In genomic region chr17:27643101-27643500, GRCm38 (mm10) we compare ENCODE assay signal across 11 mouse cellular contexts. TPM values are rescaled to one million over a fixed set of nuclear protein-coding genes. Genes with fewer than 3 reads are reported as not detected.
DNase-seq lines count a peak whose midpoint lies in the region; ATAC-seq and TF ChIP-seq lines count a peak whose summit lies in the region.
"Had no signal": no experiment of that assay in that cellular context is flagged by ENCODE, and none has a peak within 500 bp of the region (broad histone marks: within the 10 kb centered on the region; RNA-seq: fewer than 3 reads in every experiment).

No protein-coding gene starts in this region.

- H3K9me3 ChIP-seq in hindbrain, embryonic 16.5 days (ENCODE audit: control insufficient read depth, low read length), result no peaks in the 10 kb centered on the region
- no peaks in the 10 kb centered on the region for H3K9me3 ChIP-seq in neural tube, embryonic 14.5 days (ENCODE audit: control insufficient read depth, low read length)

- H3K9ac ChIP-seq in hindbrain, embryonic 16.5 days (ENCODE audit: low read depth, low read length), result no peak overlapping the region
- no peak overlapping the region for H3K9ac ChIP-seq in neural tube, embryonic 14.5 days (replicated peaks; ENCODE audit: low read depth, low read length)
- H3K9ac ChIP-seq: liver, embryonic 12.5 days had no signal

- no peaks in the 10 kb centered on the region for H3K36me3 ChIP-seq in hindbrain, embryonic 16.5 days (ENCODE audit: control insufficient read depth, insufficient read depth, low read length)
- H3K36me3 ChIP-seq in neural tube, embryonic 14.5 days (ENCODE audit: control insufficient read depth, insufficient read depth, low read length), result no peaks in the 10 kb centered on the region
- H3K36me3 ChIP-seq: liver, embryonic 12.5 days had no signal

- no peak for DNase-seq in left cerebral cortex, adult 2 months (ENCODE audit: extremely low spot score in 1 of 2, low spot score in 2 of 2)
- no peak for DNase-seq in left cerebral cortex, adult 11 months (ENCODE audit: low spot score)
- DNase-seq in urinary bladder, postnatal 36 days (ENCODE audit: low spot score in 2 of 2), result no peak
- no peak for DNase-seq in kidney, adult 9 months
- no peak for DNase-seq in heart, adult 18-20 months
- DNase-seq: kidney, adult 2 months had no signal

- TF ChIP-seq CTCF in left cerebral cortex, adult 2 months (IDR thresholded peaks at IDR 0.05), result no peak

- H3K27ac ChIP-seq in left cerebral cortex, adult 2 months, result peak overlapping the region; percentile 86
- H3K27ac ChIP-seq in hindbrain, embryonic 16.5 days (ENCODE audit: low read depth, low read length), result peak overlapping the region; percentile 87
- H3K27ac ChIP-seq in neural tube, embryonic 14.5 days (ENCODE audit: low read depth, low read length), result peak overlapping the region; percentile 82
- H3K27ac ChIP-seq: liver, embryonic 12.5 days had no signal

- peaks cover 10% of the 10 kb centered on the region for H3K4me1 ChIP-seq in hindbrain, embryonic 16.5 days (ENCODE audit: control insufficient read depth, insufficient read depth, low read depth, low read length)
- H3K4me1 ChIP-seq in neural tube, embryonic 14.5 days (ENCODE audit: control insufficient read depth, insufficient read depth, low read length), result peaks cover 10% of the 10 kb centered on the region; the same call in 1 of the 2 replicates

- H3K4me3 ChIP-seq in left cerebral cortex, adult 2 months, result no peak overlapping the region
- no peak overlapping the region for H3K4me3 ChIP-seq in hindbrain, embryonic 16.5 days (ENCODE audit: low read length)
- no peak overlapping the region for H3K4me3 ChIP-seq in neural tube, embryonic 14.5 days (ENCODE audit: low read depth, low read length)
- H3K4me3 ChIP-seq: liver, embryonic 12.5 days had no signal

- no peaks in the 10 kb centered on the region for H3K27me3 ChIP-seq in hindbrain, embryonic 16.5 days (replicated peaks; ENCODE audit: control insufficient read depth, insufficient read depth, low read length)
- no peaks in the 10 kb centered on the region for H3K27me3 ChIP-seq in neural tube, embryonic 14.5 days (ENCODE audit: control insufficient read depth, insufficient read depth, low read length)
- H3K27me3 ChIP-seq: liver, embryonic 12.5 days had no signal

- intact Hi-C loops in left cerebral cortex, adult 2 months (cut with DNase I), result loop anchor here (2.0 kb wide), 1 partner anchor 34 kb away; no protein-coding TSS in a partner anchor

- peak overlapping the region; percentile 39 for H3K4me2 ChIP-seq in hindbrain, embryonic 16.5 days (ENCODE audit: low read length)
- peak overlapping the region; percentile 32; the same call in 1 of the 2 replicates for H3K4me2 ChIP-seq in neural tube, embryonic 14.5 days (ENCODE audit: low read depth, low read length)
- H3K4me2 ChIP-seq: liver, embryonic 12.5 days had no signal

- 26% methylated on average over 6 of the region's 6 CpGs for WGBS in hindbrain, embryonic 16.5 days
- WGBS in neural tube, embryonic 14.5 days, result 21% methylated on average over 6 of the region's 6 CpGs

- peak; percentile 50; the same call in 1 of the 2 replicates for ATAC-seq in common myeloid progenitor, adult 5-6 weeks (replicated peaks; ENCODE audit: low read depth, poor library complexity, severe bottlenecking)
- ATAC-seq in hindbrain, embryonic 16.5 days, result no peak; the same call in 1 of the 2 replicates
- peak; percentile 45; the same call in 1 of the 2 replicates for ATAC-seq in neural tube, embryonic 14.5 days (ENCODE audit: low read depth)
- ATAC-seq: liver, embryonic 12.5 days had no signal

RNA-seq across cellular contexts. Expression of gene Rps10, which starts 6.6 kb away (rescaled TPM):
- 100 to 1,000 TPM; 444 to 464 TPM for total RNA-seq in left cerebral cortex, adult 2 months (2021)
- total RNA-seq in common myeloid progenitor, adult 5-6 weeks (2017), result 2,180 and 2,411 TPM in 2 replicates
- polyA plus RNA-seq in hindbrain, embryonic 16.5 days (2015; fragmentation: Nextera tagmentation; extraction: Ambion mirVana), result 404 and 408 TPM in 2 replicates
- 510 and 518 TPM in 2 replicates for polyA plus RNA-seq in neural tube, embryonic 14.5 days (2014; fragmentation: Nextera tagmentation; extraction: Ambion mirVana)
- total RNA-seq in heart, adult 18-20 months (2021), result 100 to 1,000 TPM; 527 to 608 TPM

RNA-seq across cellular contexts. Expression of gene RPS10-NUDT3, which starts 8.1 kb away (rescaled TPM):
- 1 to 10 TPM in 1 of 2 experiments, not detected in 1; 2.0 TPM for total RNA-seq in left cerebral cortex, adult 2 months (2021)
- total RNA-seq in common myeloid progenitor, adult 5-6 weeks (2017), result not detected in 2 replicates
- not detected in 2 replicates for polyA plus RNA-seq in hindbrain, embryonic 16.5 days (2015; fragmentation: Nextera tagmentation; extraction: Ambion mirVana)
- not detected in 2 replicates for polyA plus RNA-seq in neural tube, embryonic 14.5 days (2014; fragmentation: Nextera tagmentation; extraction: Ambion mirVana)
- total RNA-seq in heart, adult 18-20 months (2021), result under 1 TPM in 1 of 2 experiments, not detected in 1; 0.84 TPM
- total RNA-seq: adrenal gland, postnatal 4 days had no signal
- polyA plus RNA-seq: kidney, adult 2 months; liver, embryonic 12.5 days had no signal

RNA-seq across cellular contexts. Expression of gene Pacsin1, which starts 12.2 kb away (rescaled TPM):
- total RNA-seq in left cerebral cortex, adult 2 months (2021), result 100 to 1,000 TPM; 436 to 459 TPM
- not detected in 2 replicates for total RNA-seq in common myeloid progenitor, adult 5-6 weeks (2017)
- 67.0 and 77.9 TPM in 2 replicates for polyA plus RNA-seq in hindbrain, embryonic 16.5 days (2015; fragmentation: Nextera tagmentation; extraction: Ambion mirVana)
- polyA plus RNA-seq in neural tube, embryonic 14.5 days (2014; fragmentation: Nextera tagmentation; extraction: Ambion mirVana), result 45.5 and 53.6 TPM in 2 replicates
- total RNA-seq in heart, adult 18-20 months (2021), result under 1 TPM; 0.25 to 0.67 TPM

RNA-seq across cellular contexts. Expression of gene Nudt3, which starts 19.8 kb away (rescaled TPM):
- total RNA-seq in left cerebral cortex, adult 2 months (2021), result 100 to 1,000 TPM; 550 to 603 TPM
- total RNA-seq in common myeloid progenitor, adult 5-6 weeks (2017), result 113 TPM in 2 replicates
- polyA plus RNA-seq in hindbrain, embryonic 16.5 days (2015; fragmentation: Nextera tagmentation; extraction: Ambion mirVana), result 253 and 269 TPM in 2 replicates
- polyA plus RNA-seq in neural tube, embryonic 14.5 days (2014; fragmentation: Nextera tagmentation; extraction: Ambion mirVana), result 74.8 and 125 TPM in 2 replicates
- 100 to 1,000 TPM; 323 to 334 TPM for total RNA-seq in heart, adult 18-20 months (2021)

Comparison
In these comparisons a context has a peak if more than half of its experiments do, and no peak if none do; other contexts are left out.
1. RNA of gene Pacsin1, which starts 12.2 kb away (total RNA-seq): 436 to 459 TPM in left cerebral cortex, adult 2 months; 0.25 to 0.67 TPM in heart, adult 18-20 months and not detected in common myeloid progenitor, adult 5-6 weeks; every median in the first group is over 100 times any median in the second.
2. Peak in every context shown above with its lines, with median percentiles within 50 percentile points of each other: H3K27ac ChIP-seq.